Mouse (Mus musculus): ENCODE results near the gene Nsf. TPM values are rescaled to one million over a fixed set of nuclear protein-coding genes. Genes with fewer than 3 reads are reported as not detected.

Nsf gene
- polyA plus RNA-seq, 1 experiment, result 13.2 TPM

- no peak overlapping the region for H3K27ac ChIP-seq (ENCODE audit: control insufficient read depth, insufficient read depth, low read depth, low read length, poor library complexity)
- 88% methylated on average over 9 of the region's 9 CpGs for WGBS
- H3K4me1 ChIP-seq (ENCODE audit: control insufficient read depth, insufficient read depth, low read length), result no peaks in the 10 kb centered on the region; the same call in 1 of the 2 replicates
Observed at GRCm38 (mm10) chr11:103937451-103937850, 16.4 kb downstream of the Nsf start.

GRCm38 (mm10) chr11:103935717-103936116 lies 18.1 kb downstream of the Nsf start:
- 79% methylated on average over 2 of the region's 2 CpGs for WGBS
- Histone ChIP-seq H3K4me3 (replicated peaks; ENCODE audit: control insufficient read depth, low read depth, low read length) (no peak overlapping the region), H3K27ac (ENCODE audit: control insufficient read depth, insufficient read depth, low read depth, low read length, poor library complexity) (no peak overlapping the region), H3K4me1 (ENCODE audit: control insufficient read depth, insufficient read depth, low read length) (no peaks in the 10 kb centered on the region; the same call in 1 of the 2 replicates)
- TF ChIP-seq POLR2A (IDR thresholded peaks at IDR 0.05; ENCODE audit: borderline replicate concordance, control insufficient read depth, low read depth, low read length) (no peak), CTCF (IDR thresholded peaks at IDR 0.05; ENCODE audit: control insufficient read depth, insufficient read depth, low read length) (no peak)

More at GRCm38 (mm10) chr11:103937451-103937850, 16.4 kb downstream of the Nsf start:
- no peak overlapping the region for H3K4me3 ChIP-seq (replicated peaks; ENCODE audit: control insufficient read depth, low read depth, low read length)
- no peak for TF ChIP-seq POLR2A (IDR thresholded peaks at IDR 0.05; ENCODE audit: borderline replicate concordance, control insufficient read depth, low read depth, low read length)
- TF ChIP-seq CTCF (IDR thresholded peaks at IDR 0.05; ENCODE audit: control insufficient read depth, insufficient read depth, low read length), result no peak

DNA sequence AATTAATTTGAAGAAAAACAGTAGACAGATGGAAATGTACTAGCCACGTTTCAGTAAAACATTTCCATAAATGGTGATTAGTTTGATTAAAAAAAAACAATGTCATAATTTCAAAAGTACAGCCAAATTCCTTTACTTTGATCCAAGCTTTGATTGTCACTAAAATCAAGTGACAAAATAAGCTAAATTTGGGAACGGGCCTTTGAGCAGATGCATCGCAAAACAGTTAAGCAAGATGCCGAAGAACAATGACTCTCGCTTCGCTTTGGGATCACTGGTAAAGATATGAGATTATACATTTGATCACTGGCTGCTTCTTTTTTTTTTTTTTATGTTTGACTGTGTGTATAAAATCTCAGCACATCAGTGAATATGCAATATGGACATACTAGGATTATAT lies 20.0 kb downstream of the Nsf start:
- Histone ChIP-seq H3K4me1 (ENCODE audit: control insufficient read depth, insufficient read depth, low read length) (no peaks in the 10 kb centered on the region), H3K4me3 (replicated peaks; ENCODE audit: control insufficient read depth, low read depth, low read length) (no peak overlapping the region), H3K27ac (ENCODE audit: control insufficient read depth, insufficient read depth, low read depth, low read length, poor library complexity) (no peak overlapping the region)
- 87% methylated on average over 6 of the region's 6 CpGs for WGBS
- TF ChIP-seq POLR2A (IDR thresholded peaks at IDR 0.05; ENCODE audit: borderline replicate concordance, control insufficient read depth, low read depth, low read length), result no peak
- TF ChIP-seq CTCF (IDR thresholded peaks at IDR 0.05; ENCODE audit: control insufficient read depth, insufficient read depth, low read length), result no peak

- Histone ChIP-seq H3K4me3 (replicated peaks; ENCODE audit: control insufficient read depth, low read depth, low read length) (no peak overlapping the region), H3K27ac (ENCODE audit: control insufficient read depth, insufficient read depth, low read depth, low read length, poor library complexity) (no peak overlapping the region), H3K4me1 (ENCODE audit: control insufficient read depth, insufficient read depth, low read length) (no peaks in the 10 kb centered on the region)
- TF ChIP-seq CTCF (IDR thresholded peaks at IDR 0.05; ENCODE audit: control insufficient read depth, insufficient read depth, low read length), result no peak
- no peak for TF ChIP-seq POLR2A (IDR thresholded peaks at IDR 0.05; ENCODE audit: borderline replicate concordance, control insufficient read depth, low read depth, low read length)
- 49% methylated on average over 2 of the region's 2 CpGs for WGBS
Observed at GRCm38 (mm10) chr11:103923957-103924356, 29.9 kb downstream of the Nsf start.

DNA sequence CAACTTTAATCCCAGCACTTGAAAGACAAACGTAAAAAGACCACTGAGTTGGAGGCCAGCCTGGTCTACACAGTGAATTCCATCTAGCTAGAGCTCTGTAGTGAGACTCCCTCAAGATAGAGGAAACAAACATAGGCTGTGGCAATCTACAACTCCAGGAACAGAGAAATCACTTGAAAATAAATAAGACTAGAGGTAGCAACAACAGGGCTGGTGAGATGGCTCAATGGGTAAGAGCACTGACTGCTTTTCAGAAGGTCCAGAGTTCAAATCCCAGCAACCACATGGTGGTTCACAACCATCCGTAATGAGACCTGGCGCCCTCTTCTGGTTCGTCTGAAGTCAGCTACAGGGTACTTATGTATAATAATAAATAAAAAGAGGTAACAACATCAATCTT lies 30.6 kb downstream of the Nsf start:
- Histone ChIP-seq H3K4me3 (replicated peaks; ENCODE audit: control insufficient read depth, low read depth, low read length) (no peak overlapping the region), H3K4me1 (ENCODE audit: control insufficient read depth, insufficient read depth, low read length) (no peaks in the 10 kb centered on the region), H3K27ac (ENCODE audit: control insufficient read depth, insufficient read depth, low read depth, low read length, poor library complexity) (no peak overlapping the region)
- 85% methylated on average over 4 of the region's 4 CpGs for WGBS
- no peak for TF ChIP-seq POLR2A (IDR thresholded peaks at IDR 0.05; ENCODE audit: borderline replicate concordance, control insufficient read depth, low read depth, low read length)
- no peak for TF ChIP-seq CTCF (IDR thresholded peaks at IDR 0.05; ENCODE audit: control insufficient read depth, insufficient read depth, low read length)

DNA sequence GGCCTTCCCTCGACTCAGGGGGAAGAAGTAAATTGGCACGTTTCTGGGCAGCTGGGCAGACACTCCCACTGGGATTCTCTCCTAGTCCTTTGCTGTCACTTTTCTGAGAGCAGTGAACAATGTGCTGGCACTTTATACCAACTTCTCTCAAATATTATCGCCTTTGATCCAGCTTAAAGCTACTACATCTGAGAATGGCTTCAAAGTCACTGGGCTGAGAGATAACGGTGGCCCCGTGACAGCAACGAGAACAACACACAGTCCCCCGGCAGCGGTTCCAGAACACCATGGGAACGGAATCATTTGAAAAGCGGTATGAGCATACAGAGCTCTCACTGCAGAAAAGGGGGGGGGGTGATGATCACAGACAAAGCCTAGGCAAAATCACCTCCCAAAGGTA lies 31.0 kb downstream of the Nsf start:
- WGBS, result 79% methylated on average over 10 of the region's 10 CpGs
- Histone ChIP-seq H3K4me1 (ENCODE audit: control insufficient read depth, insufficient read depth, low read length) (no peaks in the 10 kb centered on the region), H3K27ac (ENCODE audit: control insufficient read depth, insufficient read depth, low read depth, low read length, poor library complexity) (no peak overlapping the region), H3K4me3 (replicated peaks; ENCODE audit: control insufficient read depth, low read depth, low read length) (no peak overlapping the region)
- TF ChIP-seq POLR2A (IDR thresholded peaks at IDR 0.05; ENCODE audit: borderline replicate concordance, control insufficient read depth, low read depth, low read length) (no peak), CTCF (IDR thresholded peaks at IDR 0.05; ENCODE audit: control insufficient read depth, insufficient read depth, low read length) (no peak)

DNA sequence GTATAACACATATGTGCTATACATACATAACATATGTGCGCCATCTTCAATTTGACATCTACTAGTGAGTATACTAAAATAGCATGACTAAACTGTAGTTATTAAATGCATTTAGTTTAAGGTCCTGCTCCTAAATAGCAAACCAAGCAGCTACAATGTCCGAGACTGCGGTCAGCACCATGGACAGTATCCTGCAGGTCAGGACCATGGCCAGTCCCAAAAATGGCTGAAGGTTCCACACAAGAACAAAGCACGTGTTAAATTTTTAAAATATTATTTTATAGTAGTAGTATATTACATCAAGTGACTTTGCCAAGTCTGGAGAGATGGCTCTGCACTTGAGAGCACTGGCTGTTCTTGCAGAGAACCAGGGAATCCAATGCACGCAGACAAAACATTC lies 33.2 kb downstream of the Nsf start:
- Histone ChIP-seq H3K27ac (ENCODE audit: control insufficient read depth, insufficient read depth, low read depth, low read length, poor library complexity) (no peak overlapping the region), H3K4me3 (replicated peaks; ENCODE audit: control insufficient read depth, low read depth, low read length) (no peak overlapping the region), H3K4me1 (ENCODE audit: control insufficient read depth, insufficient read depth, low read length) (no peaks in the 10 kb centered on the region)
- TF ChIP-seq POLR2A (IDR thresholded peaks at IDR 0.05; ENCODE audit: borderline replicate concordance, control insufficient read depth, low read depth, low read length) (no peak), CTCF (IDR thresholded peaks at IDR 0.05; ENCODE audit: control insufficient read depth, insufficient read depth, low read length) (no peak)
- 76% methylated on average over 5 of the region's 5 CpGs for WGBS

DNA sequence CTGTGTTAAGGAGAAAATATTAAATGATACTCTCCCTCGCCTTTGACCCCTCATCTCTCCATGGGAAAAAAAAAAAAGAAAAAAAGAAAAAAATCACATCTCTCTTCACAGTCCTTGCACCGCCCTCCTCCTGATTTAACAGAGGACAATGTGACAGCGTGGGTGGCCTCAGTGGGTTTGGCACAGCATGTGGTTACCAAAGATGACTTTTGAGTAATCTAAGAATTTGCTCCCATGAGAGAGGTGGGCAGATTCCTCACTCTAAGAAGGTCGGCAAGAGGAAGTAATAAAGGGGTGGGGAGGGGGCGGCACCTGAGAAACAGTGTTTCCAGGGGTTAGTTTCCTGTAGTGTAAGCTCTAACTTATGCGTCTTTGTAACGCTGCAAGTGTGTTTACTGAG lies 37.0 kb downstream of the Nsf start:
- Histone ChIP-seq H3K27ac (ENCODE audit: control insufficient read depth, insufficient read depth, low read depth, low read length, poor library complexity) (no peak overlapping the region), H3K4me1 (ENCODE audit: control insufficient read depth, insufficient read depth, low read length) (no peaks in the 10 kb centered on the region), H3K4me3 (replicated peaks; ENCODE audit: control insufficient read depth, low read depth, low read length) (no peak overlapping the region)
- TF ChIP-seq POLR2A (IDR thresholded peaks at IDR 0.05; ENCODE audit: borderline replicate concordance, control insufficient read depth, low read depth, low read length), result no peak
- no peak for TF ChIP-seq CTCF (IDR thresholded peaks at IDR 0.05; ENCODE audit: control insufficient read depth, insufficient read depth, low read length)
- whole genome bisulfite sequencing, result 70% methylated on average over 7 of the region's 7 CpGs

DNA sequence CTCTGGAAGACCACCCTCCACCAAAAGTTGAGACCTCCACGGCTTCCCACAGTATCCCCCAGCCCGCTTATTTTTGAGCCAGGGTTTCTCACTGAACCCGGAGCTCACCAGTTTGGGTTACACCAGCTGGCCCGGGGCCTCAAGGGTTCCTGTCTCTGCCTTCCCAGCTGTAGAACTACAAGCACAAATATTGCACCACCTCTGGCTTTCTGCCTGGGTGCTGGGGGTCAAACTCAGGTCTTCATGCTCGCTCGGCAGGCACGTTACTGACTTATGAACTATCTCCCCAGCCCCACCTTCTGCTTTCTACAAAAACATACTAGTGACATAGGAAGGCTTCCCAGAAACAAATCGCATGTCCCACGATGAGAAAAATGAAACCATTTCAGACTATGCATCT lies 38.2 kb downstream of the Nsf start:
- Histone ChIP-seq H3K4me3 (replicated peaks; ENCODE audit: control insufficient read depth, low read depth, low read length) (no peak overlapping the region), H3K27ac (ENCODE audit: control insufficient read depth, insufficient read depth, low read depth, low read length, poor library complexity) (no peak overlapping the region), H3K4me1 (ENCODE audit: control insufficient read depth, insufficient read depth, low read length) (no peaks in the 10 kb centered on the region)
- TF ChIP-seq POLR2A (IDR thresholded peaks at IDR 0.05; ENCODE audit: borderline replicate concordance, control insufficient read depth, low read depth, low read length) (no peak), CTCF (IDR thresholded peaks at IDR 0.05; ENCODE audit: control insufficient read depth, insufficient read depth, low read length) (no peak)
- 88% methylated on average over 9 of the region's 9 CpGs for WGBS

All from bone marrow, adult 2 months (tissue).